Mouse (Mus musculus): Measurements from ENCODE around the gene Znhit3.

- TF ChIP-seq GATA1 (IDR thresholded peaks at IDR 0.05; ENCODE audit: low read length) (no peak), TAL1 (IDR thresholded peaks at IDR 0.05; ENCODE audit: low read length) (no peak)
These were observed 32.4 kb upstream of the Znhit3 start for GRCm38 (mm10) chr11:84948526-84948925.

Measured in erythroblast, embryonic 14.5 days (primary cell).